Mouse (Mus musculus) liver, embryonic 14.5 days (tissue): ENCODE results near the gene Usp38. TPM values are rescaled to one million over a fixed set of nuclear protein-coding genes. Genes with fewer than 3 reads are reported as not detected.

Experiments
- ATAC-seq: fragments of 200-750 bp; cut with Nextera tagmentation; 2 replicates; pipeline ENCODE4 v1.8.0; 2017; ENCODE audit warnings: moderate number of reproducible peaks, mild to moderate bottlenecking, moderate library complexity; ENCODE audit not compliant: insufficient read depth
- DNase-seq, 3 experiments: peaks; one replicate each; pipeline ENCODE4 v3.0.0-alpha.2; 2012 to 2013; ENCODE audit warnings: low read depth in 3 of 3, low spot score in 3 of 3
- H3K27ac ChIP-seq: fragments of 300-500 bp; sonication (generic); 2 replicates; pipeline ENCODE4 v1.5.1; 2014; ENCODE audit warnings: moderate library complexity, mild to moderate bottlenecking, control low read depth, inconsistent platforms
- H3K27me3 ChIP-seq: fragments of 300-500 bp; sonication (generic); 2 replicates; pipeline ENCODE4 v1.6.1; 2014; ENCODE audit warnings: mild to moderate bottlenecking, low read length, moderate library complexity; ENCODE audit not compliant: control insufficient read depth, insufficient read depth
- H3K36me3 ChIP-seq: fragments of 300-500 bp; sonication (generic); replicated peaks from 2 replicates; pipeline ENCODE4 v1.6.1; 2014; ENCODE audit warnings: low read depth; ENCODE audit not compliant: control insufficient read depth, insufficient read depth
- H3K4me1 ChIP-seq, 2 experiments: fragments of 200-500 bp in 1 of 2; fragments of 300-500 bp in 1 of 2; sonication (generic) in 1 of 2; replicated peaks; 2 replicates each; pipeline ENCODE4 v1.6.1; 2012 to 2014; ENCODE audit warnings: antibody characterized with exemption in 1 of 2, inconsistent platforms in 1 of 2, low read length in 1 of 2; ENCODE audit not compliant: control insufficient read depth in 2 of 2, insufficient read depth in 2 of 2
- H3K4me2 ChIP-seq: fragments of 300-500 bp; sonication (generic); 2 replicates; pipeline ENCODE4 v1.6.1; 2014; ENCODE audit warnings: low read depth, mild to moderate bottlenecking, control low read depth, moderate library complexity
- H3K4me3 ChIP-seq, 2 experiments: fragments of 200-500 bp in 1 of 2; fragments of 300-500 bp in 1 of 2; sonication (generic) in 1 of 2; 2 replicates each; pipeline ENCODE4 v1.5.1; 2012 to 2014; ENCODE audit warnings: low read depth in 2 of 2, low read length in 2 of 2, mild to moderate bottlenecking in 2 of 2, control low read depth in 1 of 2, inconsistent platforms in 1 of 2, moderate library complexity in 1 of 2; ENCODE audit not compliant: insufficient read depth in 1 of 2
- H3K9ac ChIP-seq: fragments of 300-500 bp; sonication (generic); replicated peaks from 2 replicates; pipeline ENCODE4 v1.6.1; 2014; ENCODE audit warnings: mild to moderate bottlenecking, control low read depth, moderate library complexity
- H3K9me3 ChIP-seq: fragments of 300-500 bp; sonication (generic); 2 replicates; pipeline ENCODE4 v1.6.1; 2016; ENCODE audit warnings: low read length, mixed read lengths; ENCODE audit not compliant: control insufficient read depth
- CTCF ChIP-seq: IDR thresholded peaks from 2 replicates; pipeline ENCODE4 v1.5.1; 2016; ENCODE audit warnings: antibody characterized with exemption, low read depth, control low read depth
- EP300 ChIP-seq: IDR thresholded peaks from 2 replicates; pipeline ENCODE4 v1.6.1; 2016; ENCODE audit warnings: antibody characterized with exemption, low read depth
- WGBS: fragments of 180-500 bp; shearing (Covaris S2); extraction: QIAGEN DNeasy Blood & Tissue Kit; methylation state at CpG from one replicate; pipeline ENCODE4 v1.1.7; 2014; ENCODE audit not compliant: insufficient replicate concordance; 5-methylcytosine and 5-hydroxymethylcytosine counted together
- polyA plus RNA-seq, 2 experiments: library from polyadenylated mRNA; depleted of rRNA in 1 of 2; stranded (reverse) in 1 of 2; unstranded in 1 of 2; fragments of >200 nt; fragmentation: Nextera tagmentation in 1 of 2; extraction: Ambion mirVana in 1 of 2; gene quantifications; 2 replicates each; pipeline versions ENCODE4 v1.2.1 to v1.2.3; 2012 to 2014

The Usp38 gene
- polyA plus RNA-seq, 2 experiments = 5.0 to 10.5 TPM

DNA sequence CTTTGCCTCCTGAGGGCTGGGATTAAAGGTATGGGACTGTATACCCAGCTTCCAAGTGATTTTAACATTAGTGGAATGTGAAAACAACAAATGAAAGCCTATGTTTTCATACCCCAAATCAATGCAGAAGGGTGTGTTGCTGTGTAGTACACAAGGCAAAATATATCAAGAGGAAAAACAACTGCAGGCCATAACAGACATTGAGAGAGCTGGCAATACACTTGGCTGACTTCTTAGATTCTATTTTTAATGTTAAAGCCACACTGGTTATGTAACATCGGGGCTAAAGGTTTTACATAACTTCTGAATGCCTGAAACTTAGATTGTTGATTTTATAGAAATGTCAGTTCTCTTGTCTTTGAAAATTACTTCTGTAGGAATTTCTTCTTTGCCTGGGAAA, 37.5 kb downstream of the Usp38 start:
- Histone ChIP-seq H3K36me3 (peaks cover 10% of the 10 kb centered on the region), H3K4me2 (no peak overlapping the region), H3K4me1 (no peaks in the 10 kb centered on the region), H3K27me3 (no peaks in the 10 kb centered on the region), H3K27ac (no peak overlapping the region), H3K9me3 (no peaks in the 10 kb centered on the region), H3K4me3 (no peak overlapping the region), H3K9ac (no peak overlapping the region)
- no peak for DNase-seq
- WGBS = 57% methylated on average over 1 of the region's 1 CpGs
- ATAC-seq = no peak
- TF ChIP-seq CTCF (no peak), EP300 (no peak)

GRCm38 (mm10) chr8:80971150-80971549, 43.6 kb downstream of the Usp38 start:
- H3K4me3 ChIP-seq = no peak overlapping the region
- H3K9ac ChIP-seq = no peak overlapping the region
- H3K36me3 ChIP-seq = no peaks in the 10 kb centered on the region
- H3K4me2 ChIP-seq = no peak overlapping the region
- no peak for ATAC-seq
- WGBS = 74% methylated on average over 8 of the region's 9 CpGs
- no peaks in the 10 kb centered on the region for H3K9me3 ChIP-seq
- no peak overlapping the region for H3K27ac ChIP-seq
- TF ChIP-seq EP300 (no peak), CTCF (no peak)
- no peaks in the 10 kb centered on the region for H3K27me3 ChIP-seq
- no peaks in the 10 kb centered on the region for H3K4me1 ChIP-seq
- DNase-seq = no peak

DNA sequence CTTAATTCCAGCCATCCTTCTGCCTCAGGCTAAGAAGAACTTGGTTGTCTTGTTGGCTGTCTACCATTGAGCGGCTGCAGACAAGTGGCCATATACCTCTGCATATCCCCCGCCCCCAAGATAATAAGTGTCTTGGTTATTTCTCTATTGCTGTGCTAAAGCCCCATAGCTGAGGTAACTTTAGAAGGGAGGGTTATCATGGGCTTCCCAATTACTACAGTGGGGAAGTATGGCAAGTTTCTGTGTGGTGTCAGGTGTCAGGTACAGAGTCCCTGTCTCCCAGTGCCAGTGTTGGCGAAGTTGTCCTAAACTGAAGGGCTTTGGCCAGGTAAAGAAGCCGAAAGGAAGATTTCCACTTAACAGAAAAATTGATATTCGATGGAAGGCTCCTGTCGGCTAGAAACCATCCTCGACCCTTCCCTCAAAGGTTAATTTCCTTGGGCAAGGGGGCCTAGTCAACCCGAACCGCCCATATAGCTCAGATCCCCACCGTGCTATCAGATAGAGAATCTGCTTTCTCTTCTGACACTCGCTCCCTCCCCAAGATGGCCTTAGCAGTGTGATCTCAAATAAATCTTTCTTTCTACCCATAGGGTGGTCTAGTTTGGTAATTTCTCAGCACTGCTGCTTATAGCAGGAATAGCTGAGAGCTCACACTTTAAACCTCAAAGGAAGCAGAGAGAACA, 44.6 kb downstream of the Usp38 start:
- Histone ChIP-seq H3K4me1 (no peaks in the 10 kb centered on the region), H3K4me3 (no peak overlapping the region), H3K4me2 (no peak overlapping the region), H3K27me3 (no peaks in the 10 kb centered on the region), H3K9me3 (no peaks in the 10 kb centered on the region), H3K27ac (no peak overlapping the region), H3K9ac (no peak overlapping the region), H3K36me3 (no peaks in the 10 kb centered on the region)
- DNase-seq = no peak
- WGBS = 62% methylated on average over 11 of the region's 11 CpGs
- TF ChIP-seq CTCF = no peak
- no peak for TF ChIP-seq EP300
- ATAC-seq = no peak

DNA sequence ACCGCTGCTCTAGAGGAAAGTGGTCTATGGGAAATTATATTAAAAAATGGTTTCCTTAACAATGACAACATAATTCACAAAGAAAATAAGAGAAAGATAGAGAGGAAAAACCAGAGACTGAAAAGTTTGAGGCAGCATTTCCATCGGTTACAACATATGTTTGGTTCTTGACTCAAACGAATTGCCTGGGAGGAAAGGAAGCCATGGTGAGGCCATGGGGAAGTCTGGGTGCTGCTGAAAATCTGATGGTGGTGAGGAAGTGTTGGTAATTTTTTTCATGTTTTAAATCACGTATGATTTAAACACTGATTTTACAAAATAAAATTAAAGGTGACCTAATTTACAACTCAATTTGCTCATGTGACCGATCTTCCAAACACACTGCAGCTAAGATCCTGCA, 45.3 kb downstream of the Usp38 start:
- no peak for DNase-seq
- H3K9me3 ChIP-seq = no peaks in the 10 kb centered on the region
- H3K27ac ChIP-seq = no peak overlapping the region
- H3K27me3 ChIP-seq = no peaks in the 10 kb centered on the region
- no peak overlapping the region for H3K4me3 ChIP-seq
- no peak overlapping the region for H3K4me2 ChIP-seq
- TF ChIP-seq CTCF (no peak), EP300 (no peak)
- ATAC-seq = no peak
- H3K36me3 ChIP-seq = no peaks in the 10 kb centered on the region
- 56% methylated on average over 5 of the region's 5 CpGs for WGBS
- H3K9ac ChIP-seq = no peak overlapping the region
- H3K4me1 ChIP-seq = no peaks in the 10 kb centered on the region

GRCm38 (mm10) chr8:80963095-80963494, 51.6 kb downstream of the Usp38 start:
- DNase-seq (no peak), ATAC-seq (no peak)
- no peak overlapping the region for H3K27ac ChIP-seq
- no peaks in the 10 kb centered on the region for H3K9me3 ChIP-seq
- H3K27me3 ChIP-seq = no peaks in the 10 kb centered on the region
- no peak overlapping the region for H3K4me2 ChIP-seq
- no peaks in the 10 kb centered on the region for H3K36me3 ChIP-seq
- H3K4me3 ChIP-seq = no peak overlapping the region
- no peak overlapping the region for H3K9ac ChIP-seq
- WGBS = 68% methylated on average over 3 of the region's 3 CpGs
- H3K4me1 ChIP-seq = no peaks in the 10 kb centered on the region
- no peak for TF ChIP-seq CTCF
- TF ChIP-seq EP300 = no peak
